Mouse (Mus musculus): ENCODE data around the gene Cmtm5. TPM values are rescaled to one million over a fixed set of nuclear protein-coding genes. Genes with fewer than 3 reads are reported as not detected.

The Cmtm5 gene
- total and polyA plus RNA-seq, 3 experiments = not detected

DNA sequence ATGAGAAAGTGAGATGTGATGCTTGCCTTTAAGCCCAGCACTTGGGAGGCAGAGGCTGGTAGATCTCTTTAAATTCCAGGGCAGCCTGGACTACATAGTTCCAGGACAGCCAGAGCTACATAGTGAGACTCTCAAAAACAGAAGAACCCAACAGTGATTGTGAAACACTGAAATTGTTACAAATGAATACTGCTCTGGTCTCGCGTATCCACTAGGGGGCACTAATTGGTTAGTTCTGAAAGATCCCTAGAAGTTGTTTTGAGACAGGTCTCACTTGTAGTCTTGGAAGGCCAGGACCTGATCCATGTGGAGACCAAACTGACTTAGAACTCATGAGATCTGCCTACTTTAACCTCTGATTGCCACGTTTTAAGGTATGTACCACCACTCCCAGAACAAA, 35.7 kb upstream of the Cmtm5 start:
- H3K27ac ChIP-seq (ENCODE audit: insufficient read depth, low read depth) = no peak overlapping the region
- H3K36me3 ChIP-seq (replicated peaks in 1 of 2; ENCODE audit: control insufficient read depth in 1 of 2, insufficient read depth in 1 of 2, low read length in 1 of 2) = peaks cover 26 to 40% of the 10 kb centered on the region in 2 experiments
- H3K9ac ChIP-seq (ENCODE audit: insufficient read depth, low read depth) = no peak overlapping the region
- in situ Hi-C loops (cut with MboI; ENCODE audit: low pct_ligation_motif_present, low pct_unique_long_range_greater_than_20kb, low sequenced_read_pairs) = loop anchor here (5.0 kb wide), 2 partner anchors 37 to 112 kb away; partner anchors contain the start of gene Cmtm5
- H3K4me1 ChIP-seq (ENCODE audit: control insufficient read depth in 1 of 2, insufficient read depth in 2 of 2) = peaks cover 0 to 33% of the 10 kb centered on the region in 2 experiments; a peak in 2 of 4 replicates
- H3K9me3 ChIP-seq (replicated peaks; ENCODE audit: low read length) = no peaks in the 10 kb centered on the region
- peak; percentile 82 for DNase-seq (ENCODE audit: extremely low read depth)
- no peak overlapping the region for H3K4me2 ChIP-seq (ENCODE audit: insufficient read depth, low read depth, poor library complexity, severe bottlenecking)
- no peaks in the 10 kb centered on the region for H3K27me3 ChIP-seq (replicated peaks)
- dilution Hi-C loops (cut with MboI; ENCODE audit: extremely low pct_ligation_motif_present, extremely low pct_unique_long_range_greater_than_20kb, low sequenced_read_pairs) = no loop called here
- no peak overlapping the region for H3K4me3 ChIP-seq (replicated peaks in 1 of 3; ENCODE audit: low read depth in 2 of 3, low read length in 2 of 3, poor library complexity in 1 of 3)
- peaks cover 11% of the 10 kb centered on the region for H3K79me2 ChIP-seq (replicated peaks; ENCODE audit: control insufficient read depth, extremely low read depth, insufficient read depth, poor library complexity, severe bottlenecking)
- TF ChIP-seq POLR2AphosphoS2 (IDR thresholded peaks at IDR 0.05; ENCODE audit: low read depth, low read length) (no peak), E2F4 (IDR thresholded peaks at IDR 0.05; ENCODE audit: insufficient replicate concordance, low read depth, low read length) (no peak), CTCF (conservative IDR thresholded peaks at IDR 0.05 in 1 of 2, IDR thresholded peaks at IDR 0.05 in 1 of 2; ENCODE audit: low read depth in 2 of 2, low read length in 2 of 2) (peak in 1 of 2 experiments; percentile 81; a peak in 2 of 4 replicates)

DNA sequence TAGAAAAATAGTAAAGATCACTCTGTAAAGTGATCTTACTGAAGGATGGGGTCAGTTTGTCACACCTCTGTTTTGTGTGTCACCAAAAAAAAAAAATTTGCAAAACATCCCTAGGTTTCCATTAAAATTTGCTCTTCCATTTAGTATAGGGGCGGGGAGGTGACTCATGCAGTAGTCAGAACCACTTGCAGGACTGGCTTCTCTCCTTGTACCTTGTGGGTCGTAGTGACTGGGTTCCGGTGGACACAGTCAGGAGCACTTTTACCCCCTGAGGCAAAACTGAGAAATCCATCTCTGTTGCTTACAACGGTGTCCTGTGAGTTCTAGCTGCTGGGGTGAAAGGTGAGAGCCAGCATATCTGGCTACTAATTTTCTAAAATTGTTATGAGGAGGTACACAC, 32.4 kb upstream of the Cmtm5 start:
- Histone ChIP-seq H3K4me2 (ENCODE audit: insufficient read depth, low read depth, poor library complexity, severe bottlenecking) (no peak overlapping the region), H3K27ac (ENCODE audit: insufficient read depth, low read depth) (no peak overlapping the region), H3K9me3 (replicated peaks; ENCODE audit: low read length) (no peaks in the 10 kb centered on the region), H3K9ac (ENCODE audit: insufficient read depth, low read depth) (no peak overlapping the region), H3K4me3 (replicated peaks in 1 of 3; ENCODE audit: low read depth in 2 of 3, low read length in 2 of 3, poor library complexity in 1 of 3) (no peak overlapping the region), H3K27me3 (replicated peaks) (peaks cover 2% of the 10 kb centered on the region), H3K79me2 (replicated peaks; ENCODE audit: control insufficient read depth, extremely low read depth, insufficient read depth, poor library complexity, severe bottlenecking) (no peaks in the 10 kb centered on the region), H3K36me3 (replicated peaks in 1 of 2; ENCODE audit: control insufficient read depth in 1 of 2, insufficient read depth in 1 of 2, low read length in 1 of 2) (peaks cover 0 to 9% of the 10 kb centered on the region in 2 experiments), H3K4me1 (ENCODE audit: control insufficient read depth in 1 of 2, insufficient read depth in 2 of 2) (peaks cover 0 to 10% of the 10 kb centered on the region in 2 experiments; a peak in 2 of 4 replicates)
- DNase-seq (ENCODE audit: extremely low read depth) = no peak
- dilution Hi-C loops (cut with MboI; ENCODE audit: extremely low pct_ligation_motif_present, extremely low pct_unique_long_range_greater_than_20kb, low sequenced_read_pairs) (no loop called here), in situ Hi-C loops (cut with MboI; ENCODE audit: low pct_ligation_motif_present, low pct_unique_long_range_greater_than_20kb, low sequenced_read_pairs) (loop anchor here (5.0 kb wide), 2 partner anchors 34 to 109 kb away; partner anchors contain the start of gene Cmtm5)
- no peak for TF ChIP-seq TCF12 (IDR thresholded peaks at IDR 0.05; ENCODE audit: low read depth, low read length)
- no peak for TF ChIP-seq POLR2A (IDR thresholded peaks at IDR 0.05; ENCODE audit: low read depth, low read length)
- no peak for TF ChIP-seq SMC3 (IDR thresholded peaks at IDR 0.05; ENCODE audit: low read depth, low read length)
- no peak for TF ChIP-seq SIN3A (IDR thresholded peaks at IDR 0.05; ENCODE audit: low read length)
- TF ChIP-seq MYC (IDR thresholded peaks at IDR 0.05; ENCODE audit: low read depth, low read length) = no peak
- no peak for TF ChIP-seq MAFK (IDR thresholded peaks at IDR 0.05; ENCODE audit: insufficient replicate concordance, low read length)
- TF ChIP-seq MAX (IDR thresholded peaks at IDR 0.05; ENCODE audit: low read length) = no peak
- no peak for TF ChIP-seq ZNF384 (IDR thresholded peaks at IDR 0.05; ENCODE audit: low read depth, low read length)
- TF ChIP-seq TBP (conservative IDR thresholded peaks at IDR 0.05; ENCODE audit: low read depth, low read length) = no peak
- TF ChIP-seq USF1 (IDR thresholded peaks at IDR 0.05; ENCODE audit: low read depth, low read length) = no peak

GRCm38 (mm10) chr14:54908682-54909081, 27.4 kb upstream of the Cmtm5 start:
- peaks cover 42% of the 10 kb centered on the region for H3K27me3 ChIP-seq (replicated peaks)
- no peak overlapping the region for H3K4me2 ChIP-seq (ENCODE audit: insufficient read depth, low read depth, poor library complexity, severe bottlenecking)
- no peaks in the 10 kb centered on the region for H3K79me2 ChIP-seq (replicated peaks; ENCODE audit: control insufficient read depth, extremely low read depth, insufficient read depth, poor library complexity, severe bottlenecking)
- DNase-seq (ENCODE audit: extremely low read depth) = no peak
- no peak overlapping the region for H3K9ac ChIP-seq (ENCODE audit: insufficient read depth, low read depth)
- H3K4me1 ChIP-seq (ENCODE audit: control insufficient read depth in 1 of 2, insufficient read depth in 2 of 2) = peaks cover 0 to 4% of the 10 kb centered on the region in 2 experiments; a peak in 2 of 4 replicates
- dilution Hi-C loops (cut with MboI; ENCODE audit: extremely low pct_ligation_motif_present, extremely low pct_unique_long_range_greater_than_20kb, low sequenced_read_pairs) = no loop called here
- in situ Hi-C loops (cut with MboI; ENCODE audit: low pct_ligation_motif_present, low pct_unique_long_range_greater_than_20kb, low sequenced_read_pairs) = no loop called here
- no peak overlapping the region for H3K4me3 ChIP-seq (replicated peaks in 1 of 3; ENCODE audit: low read depth in 2 of 3, low read length in 2 of 3, poor library complexity in 1 of 3)
- no peaks in the 10 kb centered on the region for H3K36me3 ChIP-seq (replicated peaks in 1 of 2; ENCODE audit: control insufficient read depth in 1 of 2, insufficient read depth in 1 of 2, low read length in 1 of 2)
- H3K9me3 ChIP-seq (replicated peaks; ENCODE audit: low read length) = no peaks in the 10 kb centered on the region
- H3K27ac ChIP-seq (ENCODE audit: insufficient read depth, low read depth) = no peak overlapping the region
- no peak for TF ChIP-seq CTCF (conservative IDR thresholded peaks at IDR 0.05 in 1 of 2, IDR thresholded peaks at IDR 0.05 in 1 of 2; ENCODE audit: low read depth in 2 of 2, low read length in 2 of 2)
- TF ChIP-seq ZC3H11A (IDR thresholded peaks at IDR 0.05; ENCODE audit: low read depth, low read length) = no peak
- TF ChIP-seq POLR2A (IDR thresholded peaks at IDR 0.05; ENCODE audit: low read depth, low read length) = no peak
- TF ChIP-seq ZKSCAN1 (IDR thresholded peaks at IDR 0.05; ENCODE audit: borderline replicate concordance, low read depth, low read length) = no peak
- TF ChIP-seq SMC3 (IDR thresholded peaks at IDR 0.05; ENCODE audit: low read depth, low read length) = no peak
- TF ChIP-seq MXI1 (IDR thresholded peaks at IDR 0.05; ENCODE audit: low read depth, low read length) = no peak
- no peak for TF ChIP-seq ZNF384 (IDR thresholded peaks at IDR 0.05; ENCODE audit: low read depth, low read length)
- TF ChIP-seq NRF1 (IDR thresholded peaks at IDR 0.05; ENCODE audit: low read depth, low read length) = no peak
